Mouse (Mus musculus) hindbrain, embryonic 11.5 days (tissue): ENCODE measurements at regions not wholly inside any gene's neighbourhood (a gene's known extent, or its start where the extent isn't known, plus 50 kb on each side); places are given as distances from the start of the nearest gene placed in this dataset.

Experiments used
- ATAC-seq: fragments of 200-750 bp; cut with Nextera tagmentation; 2 replicates; pipeline ENCODE4 v1.8.0; 2017; ENCODE audit warnings: mild to moderate bottlenecking, moderate TSS enrichment, moderate library complexity; ENCODE audit not compliant: low FRiP score
- DNase-seq: peaks from one replicate; pipeline ENCODE4 v3.0.0-alpha.2; 2015; ENCODE audit warnings: low spot score
- H3K27ac ChIP-seq: fragments of 300-500 bp; sonication (generic); 2 replicates; pipeline ENCODE4 v1.5.1; 2014; ENCODE audit warnings: mild to moderate bottlenecking, low read depth, low read length
- H3K27me3 ChIP-seq: fragments of 300-500 bp; sonication (generic); 2 replicates; pipeline ENCODE4 v1.6.1; 2014; ENCODE audit warnings: mild to moderate bottlenecking, low read length, moderate library complexity, mixed read lengths; ENCODE audit not compliant: control insufficient read depth, insufficient read depth
- H3K36me3 ChIP-seq: fragments of 300-500 bp; sonication (generic); 2 replicates; pipeline ENCODE4 v1.6.1; 2014; ENCODE audit warnings: mild to moderate bottlenecking, low read length, moderate library complexity, mixed read lengths; ENCODE audit not compliant: control insufficient read depth, insufficient read depth
- H3K4me1 ChIP-seq: fragments of 300-500 bp; sonication (generic); replicated peaks from 2 replicates; pipeline ENCODE4 v1.6.1; 2014; ENCODE audit warnings: low read length, mixed read lengths; ENCODE audit not compliant: control insufficient read depth, insufficient read depth
- H3K4me2 ChIP-seq: fragments of 300-500 bp; sonication (generic); replicated peaks from 2 replicates; pipeline ENCODE4 v1.6.1; 2014; ENCODE audit warnings: mild to moderate bottlenecking, low read depth, low read length
- H3K4me3 ChIP-seq: fragments of 300-500 bp; sonication (generic); 2 replicates; pipeline ENCODE4 v1.5.1; 2014; ENCODE audit warnings: low read depth, low read length
- H3K9ac ChIP-seq: fragments of 300-500 bp; sonication (generic); 2 replicates; pipeline ENCODE4 v1.6.1; 2014; ENCODE audit warnings: low read depth, low read length
- H3K9me3 ChIP-seq: fragments of 300-500 bp; sonication (generic); 2 replicates; pipeline ENCODE4 v1.6.1; 2016; ENCODE audit warnings: low read length; ENCODE audit not compliant: control insufficient read depth
- WGBS: fragments of 180-500 bp; shearing (Covaris S2); extraction: QIAGEN DNeasy Blood & Tissue Kit; methylation state at CpG from one replicate; pipeline ENCODE4 v1.1.7; 2014; 5-methylcytosine and 5-hydroxymethylcytosine counted together

- no peak overlapping the region for H3K4me3 ChIP-seq
- DNase-seq, result no peak
- no peaks in the 10 kb centered on the region for H3K27me3 ChIP-seq
- no peaks in the 10 kb centered on the region for H3K9me3 ChIP-seq
- no peak overlapping the region for H3K27ac ChIP-seq
- no peaks in the 10 kb centered on the region for H3K36me3 ChIP-seq
- no peak overlapping the region for H3K9ac ChIP-seq
- H3K4me1 ChIP-seq, result no peaks in the 10 kb centered on the region
- H3K4me2 ChIP-seq, result no peak overlapping the region
- ATAC-seq, result no peak
Observed at GRCm38 (mm10) chr6:36058206-36058605, 329.7 kb upstream of the Chrm2 start.

DNA sequence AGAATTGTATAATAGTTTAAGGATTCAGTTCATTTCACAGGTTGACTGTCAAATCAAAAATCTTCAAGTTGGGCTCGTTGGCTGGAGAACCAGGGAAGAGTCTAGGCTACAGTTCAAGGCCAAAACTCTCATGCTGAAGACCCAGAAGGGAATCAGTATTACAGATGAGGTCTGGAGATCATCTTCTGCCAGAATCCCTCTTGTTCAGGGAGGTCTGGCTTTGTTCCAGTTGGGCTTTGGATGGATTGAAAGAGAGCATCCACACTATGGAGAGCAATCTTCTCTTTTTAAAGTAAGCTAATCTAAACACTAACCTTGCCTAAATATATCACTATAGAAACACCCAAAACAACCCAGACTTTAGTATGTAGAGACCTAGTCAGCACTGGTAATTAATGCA is 327.5 kb upstream of the Chrm2 start:
- Histone ChIP-seq H3K4me1 (no peaks in the 10 kb centered on the region), H3K27me3 (no peaks in the 10 kb centered on the region), H3K36me3 (no peaks in the 10 kb centered on the region), H3K27ac (no peak overlapping the region), H3K9ac (no peak overlapping the region), H3K9me3 (no peaks in the 10 kb centered on the region), H3K4me3 (no peak overlapping the region), H3K4me2 (no peak overlapping the region)
- ATAC-seq (no peak), DNase-seq (no peak)
- WGBS, result 83% methylated on average over 1 of the region's 1 CpGs

DNA sequence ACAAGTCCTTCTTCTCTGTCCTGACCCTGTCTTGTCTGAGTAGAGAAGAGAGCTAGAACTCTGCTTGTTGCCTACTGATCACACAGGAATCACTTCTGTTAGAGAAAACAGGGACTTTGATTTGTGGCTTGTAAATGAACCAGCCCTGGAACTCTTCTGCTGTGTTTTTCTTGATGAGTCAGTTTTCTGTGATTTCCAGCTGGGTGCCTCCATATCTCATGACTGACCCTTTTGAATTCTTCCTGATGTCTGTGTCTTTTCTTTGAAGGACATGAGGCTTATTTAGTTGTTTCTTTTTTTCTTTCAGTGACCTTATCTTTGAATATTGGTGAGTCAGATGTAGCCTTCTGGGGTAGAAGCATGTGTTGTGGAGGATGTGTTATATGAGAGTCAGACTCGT is 323.0 kb upstream of the Chrm2 start:
- Histone ChIP-seq H3K27ac (no peak overlapping the region), H3K4me3 (no peak overlapping the region), H3K36me3 (no peaks in the 10 kb centered on the region), H3K4me2 (no peak overlapping the region), H3K9me3 (no peaks in the 10 kb centered on the region), H3K27me3 (no peaks in the 10 kb centered on the region), H3K4me1 (no peaks in the 10 kb centered on the region), H3K9ac (no peak overlapping the region)
- 90% methylated on average over 1 of the region's 1 CpGs for WGBS
- DNase-seq (no peak), ATAC-seq (no peak)

- WGBS, result 87% methylated on average over 2 of the region's 2 CpGs
- DNase-seq (no peak), ATAC-seq (no peak)
- Histone ChIP-seq H3K4me3 (no peak overlapping the region), H3K9ac (no peak overlapping the region), H3K27ac (no peak overlapping the region), H3K27me3 (no peaks in the 10 kb centered on the region), H3K4me1 (no peaks in the 10 kb centered on the region), H3K9me3 (no peaks in the 10 kb centered on the region), H3K36me3 (no peaks in the 10 kb centered on the region), H3K4me2 (no peak overlapping the region)
Observed at GRCm38 (mm10) chr6:36068690-36069089, 319.2 kb upstream of the Chrm2 start.

DNA sequence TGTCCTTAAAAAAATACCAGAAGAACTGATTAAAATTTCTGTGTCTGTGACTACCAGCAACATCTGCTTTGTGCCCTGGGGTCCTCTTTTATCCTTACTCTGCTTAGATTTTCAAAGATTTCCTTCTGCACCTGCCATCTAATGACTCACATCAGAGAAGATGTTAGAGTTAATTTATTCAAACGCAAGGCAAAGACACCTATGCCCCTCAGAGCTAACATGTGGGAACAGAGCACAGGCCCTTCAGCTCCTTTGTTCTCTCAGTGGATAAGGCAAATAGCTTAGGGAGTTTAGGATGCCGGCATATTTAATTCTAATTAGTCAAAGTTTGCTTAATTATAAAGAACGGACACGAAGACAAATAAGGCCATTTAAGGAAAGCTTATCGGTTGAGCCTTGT is 308.3 kb upstream of the Chrm2 start:
- DNase-seq, result no peak
- no peak overlapping the region for H3K9ac ChIP-seq
- no peak overlapping the region for H3K27ac ChIP-seq

GRCm38 (mm10) chr6:36093584-36093983 is 294.3 kb upstream of the Chrm2 start:
- Histone ChIP-seq H3K9me3 (no peaks in the 10 kb centered on the region), H3K27ac (no peak overlapping the region), H3K4me2 (no peak overlapping the region), H3K9ac (no peak overlapping the region), H3K36me3 (no peaks in the 10 kb centered on the region), H3K4me1 (no peaks in the 10 kb centered on the region), H3K27me3 (no peaks in the 10 kb centered on the region), H3K4me3 (no peak overlapping the region)
- DNase-seq (no peak), ATAC-seq (no peak)
- 93% methylated on average over 2 of the region's 2 CpGs for WGBS

More for the DNA sequence above, 308.3 kb upstream of the Chrm2 start:
- Histone ChIP-seq H3K27me3 (no peaks in the 10 kb centered on the region), H3K9me3 (no peaks in the 10 kb centered on the region), H3K36me3 (no peaks in the 10 kb centered on the region), H3K4me2 (no peak overlapping the region), H3K4me1 (no peaks in the 10 kb centered on the region), H3K4me3 (no peak overlapping the region)
- ATAC-seq, result no peak
- 68% methylated on average over 5 of the region's 5 CpGs for WGBS

- Histone ChIP-seq H3K9ac (no peak overlapping the region), H3K4me1 (no peaks in the 10 kb centered on the region), H3K9me3 (no peaks in the 10 kb centered on the region), H3K4me3 (no peak overlapping the region), H3K27ac (no peak overlapping the region), H3K4me2 (no peak overlapping the region), H3K36me3 (no peaks in the 10 kb centered on the region), H3K27me3 (no peaks in the 10 kb centered on the region)
- DNase-seq, result no peak
- no peak for ATAC-seq
- WGBS, result 95% methylated on average over 1 of the region's 1 CpGs
Observed at GRCm38 (mm10) chr6:36094075-36094474, 293.8 kb upstream of the Chrm2 start.

DNA sequence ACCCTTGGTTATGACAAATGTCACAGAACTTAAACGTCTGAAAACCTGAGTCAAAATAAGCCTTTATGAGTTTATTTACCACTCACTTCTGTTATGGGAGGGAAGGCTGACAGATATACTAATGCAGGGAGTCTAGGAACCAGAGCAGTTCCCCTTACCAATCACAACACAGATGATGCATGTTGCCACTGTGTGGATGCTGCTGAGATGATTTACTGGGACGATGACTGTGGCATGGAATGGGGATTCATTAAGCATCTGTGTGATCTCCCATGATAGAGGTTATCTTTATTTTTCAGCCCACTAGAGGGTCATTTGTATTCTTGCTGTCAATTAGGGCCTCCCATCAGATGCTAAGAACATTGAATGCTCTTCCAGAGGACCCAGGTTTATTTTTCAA is 290.5 kb upstream of the Chrm2 start:
- Histone ChIP-seq H3K36me3 (no peaks in the 10 kb centered on the region), H3K4me3 (no peak overlapping the region), H3K4me1 (no peaks in the 10 kb centered on the region), H3K27me3 (no peaks in the 10 kb centered on the region), H3K27ac (no peak overlapping the region), H3K4me2 (no peak overlapping the region), H3K9ac (no peak overlapping the region), H3K9me3 (no peaks in the 10 kb centered on the region)
- peak; percentile 65; the same call in 1 of the 2 replicates for ATAC-seq
- 57% methylated on average over 2 of the region's 2 CpGs for WGBS
- DNase-seq, result no peak

DNA sequence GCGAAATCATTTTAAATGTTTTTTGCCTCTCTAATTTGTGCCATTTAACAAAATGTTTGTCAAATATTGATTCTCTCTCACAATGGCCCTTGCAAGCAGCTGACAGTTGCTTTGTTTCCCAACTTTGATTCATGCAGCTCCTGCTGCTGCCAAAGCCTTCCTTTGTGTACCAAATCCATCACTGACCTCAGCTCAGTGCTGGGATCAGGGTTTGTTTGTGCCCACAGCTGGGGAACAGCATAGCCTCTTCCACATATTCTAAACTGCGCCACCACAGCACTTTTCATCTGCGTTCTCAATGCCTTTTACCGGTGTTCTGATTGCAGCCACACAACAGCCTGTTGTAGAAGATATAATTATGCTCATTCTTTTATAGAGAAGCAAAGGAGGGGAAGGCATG is 289.7 kb upstream of the Chrm2 start:
- Histone ChIP-seq H3K4me2 (no peak overlapping the region), H3K4me1 (no peaks in the 10 kb centered on the region), H3K4me3 (no peak overlapping the region), H3K36me3 (no peaks in the 10 kb centered on the region), H3K9ac (no peak overlapping the region), H3K27me3 (no peaks in the 10 kb centered on the region), H3K9me3 (no peaks in the 10 kb centered on the region), H3K27ac (no peak overlapping the region)
- WGBS, result 36% methylated on average over 4 of the region's 4 CpGs
- DNase-seq, result peak; percentile 20
- ATAC-seq, result peak; percentile 81
